Mouse (Mus musculus): Measurements from ENCODE around the gene Slc23a4.

Slc23a4 gene

DNA sequence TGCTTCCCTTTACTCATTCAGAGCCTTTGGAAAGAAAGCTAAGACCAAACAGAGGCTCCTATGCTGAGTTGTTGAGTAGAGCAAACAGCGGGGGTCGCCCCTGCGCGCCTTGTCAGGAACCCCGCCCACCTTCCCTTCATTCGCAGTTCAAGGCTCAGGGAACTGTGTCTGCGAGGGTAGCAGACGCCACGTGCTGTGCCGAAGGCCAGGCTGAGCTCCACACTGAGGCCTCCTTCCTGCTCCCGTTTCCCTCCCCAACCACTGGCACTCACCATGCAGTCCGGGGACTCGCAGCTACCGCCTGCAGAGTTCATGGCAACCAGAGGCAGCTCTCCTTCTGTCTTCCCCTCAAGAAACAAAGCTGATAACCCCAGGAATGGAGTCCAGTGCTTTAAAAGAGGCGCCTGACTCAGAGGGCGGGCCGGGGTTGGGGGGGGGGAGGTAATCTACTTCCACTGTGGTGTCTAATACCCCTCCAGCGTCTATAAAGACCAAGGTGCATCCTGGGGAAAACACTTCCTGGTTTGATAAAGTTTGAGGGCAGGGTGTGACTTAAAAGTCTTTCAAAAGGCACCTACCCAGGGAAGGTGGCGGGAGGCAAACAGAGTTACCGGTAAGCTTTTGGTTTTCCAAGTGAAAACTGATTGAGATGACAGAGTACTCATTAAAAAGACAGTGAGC is at the start of gene Slc23a4:
TSS of gene Slc23a4 (minus strand) at position 324 of the 681 bp plus-strand sequence.
- no peak for DNase-seq (ENCODE audit: low spot score in 2 of 2)

GRCm38 (mm10) chr6:35033341-35033740 is 45.1 kb upstream of the Slc23a4 start:
- no peak for DNase-seq (ENCODE audit: low spot score in 2 of 2)

- DNase-seq (ENCODE audit: low spot score in 2 of 2) = no peak
Measured at GRCm38 (mm10) chr6:35032704-35033103, 44.5 kb upstream of the Slc23a4 start.

DNA sequence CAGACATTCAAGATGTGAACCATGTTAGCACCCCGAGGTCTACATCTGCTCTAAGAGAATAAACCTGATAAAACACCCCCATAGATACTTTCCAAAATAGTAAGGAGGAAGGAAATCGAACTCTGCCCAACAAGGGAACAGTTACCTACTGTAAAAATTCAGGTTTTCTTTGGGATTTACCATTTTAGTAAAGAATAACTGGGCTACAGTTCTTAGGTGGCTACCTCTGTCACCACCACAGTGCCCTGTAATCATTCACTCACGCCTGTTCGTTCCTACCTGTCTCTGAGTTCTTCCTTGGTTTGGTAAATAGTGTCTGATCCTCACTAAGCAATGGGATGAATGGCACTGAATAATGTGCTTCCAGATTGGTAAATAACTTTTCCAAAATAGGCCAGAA is 42.6 kb upstream of the Slc23a4 start:
- no peak for DNase-seq (ENCODE audit: low spot score in 2 of 2)

DNA sequence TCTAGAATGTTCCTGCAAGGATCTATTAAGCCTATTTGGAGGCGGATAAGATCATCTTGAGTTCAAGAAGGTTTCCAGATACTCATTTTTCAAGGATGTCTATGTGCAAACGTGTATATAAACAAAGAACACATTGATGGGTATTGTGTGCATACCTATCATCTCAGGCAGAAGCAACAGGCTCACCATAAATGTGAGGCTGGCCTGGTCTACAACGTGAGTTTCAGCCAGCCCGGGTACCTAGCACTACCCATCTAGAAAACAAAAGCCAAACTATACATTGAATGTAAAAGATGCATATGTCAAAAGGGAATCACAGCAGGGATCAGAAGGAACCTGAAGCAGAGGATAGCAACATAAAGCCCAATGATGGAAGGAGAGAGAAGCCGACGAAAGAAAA is 42.0 kb upstream of the Slc23a4 start:
- DNase-seq (ENCODE audit: low spot score in 2 of 2) = no peak

GRCm38 (mm10) chr6:35028023-35028422 is 39.8 kb upstream of the Slc23a4 start:
- DNase-seq (ENCODE audit: low spot score in 2 of 2) = no peak

- no peak for DNase-seq (ENCODE audit: low spot score in 2 of 2)
Measured at GRCm38 (mm10) chr6:35027257-35027656, 39.1 kb upstream of the Slc23a4 start.

GRCm38 (mm10) chr6:35016624-35017023 is 28.4 kb upstream of the Slc23a4 start:
- no peak for DNase-seq (ENCODE audit: low spot score in 2 of 2)

DNA sequence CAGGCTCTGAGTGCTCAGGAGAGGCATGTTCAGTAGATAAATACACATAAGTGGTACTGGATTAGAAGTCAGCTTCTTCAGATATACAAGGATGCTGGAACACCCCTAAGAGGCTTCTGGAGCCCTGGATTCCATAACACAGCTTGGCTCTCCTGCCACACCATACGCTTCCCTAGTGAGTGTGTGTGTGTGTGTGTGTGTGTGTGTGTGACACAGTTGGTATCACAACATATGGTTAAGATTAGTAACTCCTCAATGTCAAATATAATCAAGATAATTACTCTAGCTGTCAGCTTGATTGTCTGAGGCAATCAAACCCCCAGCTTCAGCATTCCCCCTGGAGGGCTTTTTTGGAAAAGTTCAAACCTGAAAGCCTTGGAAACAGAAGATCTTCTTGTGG is 23.7 kb upstream of the Slc23a4 start:
- no peak for DNase-seq (ENCODE audit: low spot score in 2 of 2)

DNA sequence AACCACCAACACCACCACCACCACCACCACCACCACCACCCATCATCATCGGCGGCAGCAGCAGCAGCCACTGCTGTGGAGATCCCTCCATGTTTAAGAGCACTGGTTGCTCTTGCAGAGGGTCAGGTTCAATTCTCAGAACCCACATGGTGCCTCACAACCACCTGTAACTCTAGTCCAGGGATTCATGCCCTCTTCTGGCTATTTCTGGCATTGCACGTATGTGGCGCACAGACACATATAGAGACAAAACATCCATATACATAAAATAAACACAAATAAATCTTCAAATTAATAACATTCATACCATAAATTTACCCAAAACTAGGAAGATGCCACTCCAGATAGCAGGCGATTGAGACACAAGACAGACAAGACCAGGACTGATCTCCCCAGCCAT is 22.5 kb upstream of the Slc23a4 start:
- no peak for DNase-seq (ENCODE audit: low spot score in 2 of 2)

GRCm38 (mm10) chr6:35002261-35002669 is 14.1 kb upstream of the Slc23a4 start:
- peak; percentile 36 to 68 for DNase-seq (ENCODE audit: low spot score in 2 of 2)

- DNase-seq (ENCODE audit: low spot score in 2 of 2) = peak; percentile 13 to 60
Measured at GRCm38 (mm10) chr6:34999101-34999500, 10.9 kb upstream of the Slc23a4 start.

- no peak for DNase-seq (ENCODE audit: low spot score in 2 of 2)
Measured at GRCm38 (mm10) chr6:34996496-34996895, 8.3 kb upstream of the Slc23a4 start.

- peak in 1 of 2 experiments; percentile 78 for DNase-seq (ENCODE audit: low spot score in 2 of 2)
Measured at GRCm38 (mm10) chr6:34995265-34995681, 7.1 kb upstream of the Slc23a4 start.

GRCm38 (mm10) chr6:34994692-34995091 is 6.5 kb upstream of the Slc23a4 start:
- no peak for DNase-seq (ENCODE audit: low spot score in 2 of 2)

GRCm38 (mm10) chr6:34989263-34989662 is 1.1 kb upstream of the Slc23a4 start:
- no peak for DNase-seq (ENCODE audit: low spot score in 2 of 2)

DNA sequence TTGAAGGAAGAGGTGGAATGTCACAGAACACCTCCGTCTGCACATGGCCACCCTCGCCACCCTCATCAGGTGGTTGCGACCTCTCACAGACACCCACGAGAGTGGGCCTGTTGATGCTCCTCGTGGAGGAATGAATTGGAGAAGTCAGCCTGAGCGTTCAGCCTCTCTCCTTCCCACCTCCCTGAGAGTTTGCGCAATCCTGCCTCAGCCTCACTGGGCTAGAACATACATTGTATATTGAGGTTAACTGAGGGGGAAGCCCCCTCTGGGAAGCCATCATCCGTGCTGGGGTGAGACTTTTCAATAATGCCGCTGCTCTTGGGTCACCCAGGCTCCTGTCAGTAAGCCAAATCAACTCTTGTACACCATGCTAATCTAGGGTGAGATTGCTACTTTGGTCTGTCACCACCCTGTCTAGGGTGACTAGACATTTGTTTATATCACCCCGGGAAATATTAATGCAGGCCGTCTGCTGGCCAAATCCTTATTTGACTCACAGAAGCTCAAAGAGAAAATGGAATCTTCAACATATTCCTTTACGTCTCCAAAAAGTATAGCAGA is 1.0 kb downstream of the Slc23a4 start:
- DNase-seq (ENCODE audit: low spot score in 2 of 2) = no peak

- no peak for DNase-seq (ENCODE audit: low spot score in 2 of 2)
Measured at GRCm38 (mm10) chr6:34980661-34981060, 7.5 kb downstream of the Slc23a4 start.

DNA sequence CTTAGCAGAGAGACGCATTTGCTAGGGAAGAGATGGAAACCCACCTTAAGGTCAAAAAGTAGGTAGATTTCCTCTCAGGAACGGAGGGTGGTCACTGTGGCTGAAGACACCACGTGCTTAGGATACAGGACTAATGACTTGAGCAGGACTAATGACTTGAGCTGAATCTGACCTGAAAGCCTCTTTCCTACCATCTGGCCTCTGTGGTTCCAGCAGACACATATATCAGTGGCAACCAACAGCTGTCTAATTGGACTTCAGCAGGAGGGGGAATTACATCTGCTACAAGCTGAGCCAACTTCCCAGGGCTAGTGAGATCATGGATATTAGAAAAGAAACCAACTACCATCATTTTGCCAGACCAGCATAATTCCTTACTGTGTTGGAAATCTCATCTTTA is 8.9 kb downstream of the Slc23a4 start:
- DNase-seq (ENCODE audit: low spot score in 2 of 2) = no peak

DNA sequence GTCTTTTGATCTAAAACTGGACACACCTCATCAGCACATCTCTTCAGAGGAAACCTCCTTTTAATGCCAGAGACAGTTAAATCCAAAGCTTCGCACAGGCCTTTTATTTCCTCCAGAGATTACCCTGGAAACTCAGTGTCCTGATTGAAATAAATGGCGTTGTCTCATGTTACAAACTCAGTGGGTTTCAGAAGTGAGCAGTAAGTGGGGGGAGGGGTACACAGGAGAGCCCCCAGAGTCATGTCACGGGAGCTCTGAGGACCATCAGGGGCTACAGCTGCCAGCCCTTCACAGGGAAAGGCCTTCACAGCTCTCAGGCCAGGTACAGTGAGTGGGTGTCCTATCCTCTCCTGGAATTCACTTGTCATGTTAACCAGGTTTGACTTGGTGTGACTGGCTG is 17.0 kb downstream of the Slc23a4 start:
- DNase-seq (ENCODE audit: low spot score in 2 of 2) = no peak

DNA sequence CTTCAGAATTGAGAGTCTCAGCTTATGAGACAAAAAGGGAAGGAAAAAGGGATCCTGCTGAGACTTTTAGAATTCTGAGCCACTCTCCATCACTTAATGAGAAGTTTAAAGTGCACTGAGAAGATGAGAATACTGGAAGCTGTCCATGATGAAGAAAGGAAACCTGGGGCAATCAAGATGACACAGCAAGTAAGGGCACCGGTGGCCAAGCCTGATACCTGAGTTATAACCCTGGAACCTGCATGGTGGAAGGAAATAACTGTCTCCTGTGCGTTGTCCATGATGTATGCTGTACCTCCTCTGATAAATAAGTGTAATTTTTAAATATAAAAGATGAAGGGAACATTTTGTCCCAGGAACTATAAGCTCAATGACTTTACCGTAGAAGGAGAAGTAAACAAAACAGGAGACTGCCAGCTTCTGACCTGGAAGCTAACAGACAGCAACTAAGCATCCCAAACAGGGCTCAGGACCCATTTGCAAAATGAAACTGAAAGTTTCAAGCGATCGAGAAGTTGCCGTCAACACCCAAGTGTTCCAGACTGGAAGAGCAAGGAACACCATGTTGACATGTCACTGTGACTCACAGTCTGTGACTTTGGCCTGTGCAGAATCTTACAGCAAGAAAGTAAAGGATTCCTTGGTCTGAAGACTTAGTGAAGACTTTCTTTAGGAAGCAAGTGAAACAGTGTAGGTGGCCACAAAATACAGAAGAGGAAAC is 22.2 kb downstream of the Slc23a4 start:
- no peak for DNase-seq (ENCODE audit: low spot score in 2 of 2)

DNA sequence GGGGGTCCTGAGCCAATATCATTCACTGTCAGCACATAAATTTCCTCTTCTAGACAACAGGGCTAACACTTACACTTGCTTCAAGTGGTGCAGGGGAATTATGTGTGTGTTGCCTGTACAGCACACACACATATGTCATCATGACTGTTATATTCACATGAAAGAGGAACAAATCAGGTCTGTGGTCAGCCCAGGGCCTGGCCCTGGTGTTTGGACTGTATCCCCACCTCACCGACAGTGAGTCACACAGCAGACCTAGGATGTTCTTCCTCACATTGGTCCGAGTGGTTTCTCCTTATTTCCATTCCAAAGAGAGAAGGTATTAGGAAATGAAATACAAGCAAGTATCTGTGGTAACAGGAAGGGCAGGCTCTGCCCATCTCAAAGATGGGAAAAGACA is 23.7 kb downstream of the Slc23a4 start:
- DNase-seq (ENCODE audit: low spot score in 2 of 2) = no peak

DNA sequence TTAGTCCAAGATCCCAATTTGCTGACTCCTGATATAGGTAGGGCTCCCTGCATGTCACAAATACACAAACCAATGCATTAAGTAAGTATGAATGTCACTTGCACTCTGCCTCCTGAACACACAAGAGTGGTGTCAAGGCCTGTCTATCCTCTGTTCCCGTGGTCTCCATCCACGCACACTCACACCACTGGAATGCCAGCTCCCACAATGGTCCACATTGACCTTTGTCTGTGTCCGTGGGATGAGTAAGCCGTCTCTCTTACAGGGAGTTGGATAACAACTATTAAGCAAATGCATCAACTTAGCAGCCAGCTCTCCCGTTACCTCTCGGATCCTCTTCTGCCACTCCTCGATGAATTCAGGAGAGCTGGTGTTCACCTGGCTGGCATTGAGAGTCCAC is 29.1 kb downstream of the Slc23a4 start:
- no peak for DNase-seq (ENCODE audit: low spot score in 2 of 2)
